Mouse (Mus musculus): Measurements from ENCODE around the gene Ptprd. TPM values are rescaled to one million over a fixed set of nuclear protein-coding genes. Genes with fewer than 3 reads are reported as not detected.

Gene Ptprd
- polyA plus RNA-seq, 1 experiment from 2014 or later, result 13.8 TPM

DNA sequence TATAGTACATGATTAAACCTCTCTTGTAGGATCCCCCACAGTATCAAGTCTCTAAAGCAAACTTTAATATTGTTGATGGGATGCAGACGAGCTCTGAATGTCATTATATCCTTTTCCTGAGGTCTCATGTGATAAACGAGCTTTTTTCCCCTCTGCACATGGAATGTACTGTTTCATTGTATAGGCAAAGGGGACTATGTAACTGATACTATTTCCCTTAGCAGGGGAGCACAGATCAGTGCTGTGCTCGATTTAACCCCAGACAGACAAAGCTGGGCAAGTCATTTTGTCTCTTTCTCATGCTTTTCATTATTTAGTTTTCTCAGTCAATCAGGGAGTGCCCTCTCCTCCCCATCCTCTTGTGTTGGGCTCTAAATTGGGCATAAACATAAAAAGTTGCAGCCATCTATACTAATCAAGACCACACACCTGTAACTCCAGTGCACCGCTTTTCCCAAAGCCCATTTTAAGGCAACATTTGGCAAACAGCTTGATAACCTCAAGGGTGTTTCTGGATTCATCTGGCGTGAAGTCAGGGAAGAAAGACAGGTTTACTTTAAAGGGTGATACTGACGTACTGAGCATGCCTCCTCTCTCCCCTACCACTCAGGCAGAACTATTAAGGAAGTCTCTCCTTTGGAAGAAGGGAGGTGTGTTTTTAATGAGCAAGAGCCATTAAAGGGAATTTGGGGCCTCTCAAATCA, 1709.0 kb downstream of the Ptprd start:
- Histone ChIP-seq H3K9me3 (ENCODE audit: control insufficient read depth) (no peaks in the 10 kb centered on the region), H3K9ac (ENCODE audit: low read depth, low read length) (no peak overlapping the region), H3K4me2 (replicated peaks; ENCODE audit: low read depth) (no peak overlapping the region), H3K4me1 (replicated peaks; ENCODE audit: control insufficient read depth, insufficient read depth, low read length) (no peaks in the 10 kb centered on the region), H3K36me3 (ENCODE audit: control insufficient read depth, insufficient read depth) (no peaks in the 10 kb centered on the region), H3K4me3 (ENCODE audit: low read depth, low read length) (no peak overlapping the region), H3K27me3 (replicated peaks; ENCODE audit: control insufficient read depth, insufficient read depth, low read length) (no peaks in the 10 kb centered on the region), H3K27ac (ENCODE audit: low read depth, low read length) (no peak overlapping the region)
- no peak for TF ChIP-seq CTCF (IDR thresholded peaks at IDR 0.05; ENCODE audit: low read depth)
- 63% methylated on average over 6 of the region's 6 CpGs for WGBS
- ATAC-seq, result no peak

DNA sequence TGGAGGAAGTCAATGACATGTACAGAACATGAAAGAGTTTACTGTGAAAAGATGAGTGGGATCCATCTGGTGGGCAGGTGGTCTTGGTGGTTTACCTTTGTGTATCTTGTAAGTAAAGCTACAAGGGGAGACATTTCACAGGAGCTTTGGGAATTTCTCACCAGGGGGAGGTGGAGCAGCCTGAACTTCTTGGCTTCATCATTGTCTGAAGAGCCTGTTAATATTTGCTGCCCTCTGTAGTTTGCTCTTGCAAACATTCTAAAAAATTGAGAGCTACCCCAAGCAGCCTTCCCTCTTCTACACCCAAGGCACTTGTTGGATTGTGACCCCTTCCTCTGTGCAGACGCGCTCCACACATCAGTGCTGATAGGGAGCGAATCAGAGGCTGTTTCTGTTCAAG, 1725.9 kb downstream of the Ptprd start:
- no peak for ATAC-seq
- Histone ChIP-seq H3K9me3 (ENCODE audit: control insufficient read depth) (no peaks in the 10 kb centered on the region), H3K4me2 (replicated peaks; ENCODE audit: low read depth) (no peak overlapping the region), H3K27ac (ENCODE audit: low read depth, low read length) (no peak overlapping the region), H3K27me3 (replicated peaks; ENCODE audit: control insufficient read depth, insufficient read depth, low read length) (no peaks in the 10 kb centered on the region), H3K36me3 (ENCODE audit: control insufficient read depth, insufficient read depth) (no peaks in the 10 kb centered on the region), H3K9ac (ENCODE audit: low read depth, low read length) (no peak overlapping the region), H3K4me3 (ENCODE audit: low read depth, low read length) (no peak overlapping the region), H3K4me1 (replicated peaks; ENCODE audit: control insufficient read depth, insufficient read depth, low read length) (no peaks in the 10 kb centered on the region)
- peak; percentile 53 for TF ChIP-seq CTCF (IDR thresholded peaks at IDR 0.05; ENCODE audit: low read depth)
- WGBS, result 76% methylated on average over 3 of the region's 3 CpGs

DNA sequence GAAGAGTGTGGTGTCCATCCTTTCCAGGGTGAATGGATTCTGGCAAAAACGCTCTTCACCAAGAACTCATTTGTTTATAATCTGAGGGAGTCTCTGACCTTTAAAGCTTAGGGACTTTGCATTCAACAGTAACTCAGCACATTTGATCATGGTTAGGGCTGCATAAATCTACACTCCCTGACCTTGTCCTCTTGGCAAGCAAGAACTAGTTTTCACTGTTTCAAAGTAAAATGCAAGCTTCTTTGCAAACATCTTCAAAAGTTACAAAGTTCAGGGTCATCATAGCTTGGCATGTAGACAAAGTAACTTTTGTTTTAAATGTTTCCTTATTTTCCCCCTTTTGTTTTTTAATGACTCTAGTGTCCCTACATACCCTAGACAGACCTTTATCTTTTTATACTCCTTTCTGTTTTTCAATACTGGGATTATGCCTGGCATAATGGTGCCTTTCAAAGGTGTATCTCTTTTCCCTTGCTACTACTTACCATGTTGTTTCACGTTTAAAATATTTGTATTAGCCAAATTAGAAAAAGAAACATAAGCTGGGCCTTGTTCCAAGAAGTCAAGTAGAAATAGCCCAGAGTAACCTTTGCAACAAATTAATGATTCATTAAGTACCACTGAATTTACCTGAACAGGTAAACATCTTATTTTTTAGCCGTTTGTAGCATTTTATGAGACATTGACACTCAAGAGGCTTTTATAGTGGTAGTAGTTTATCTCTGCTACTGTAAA, 1743.2 kb downstream of the Ptprd start:
- 43% methylated on average over 3 of the region's 3 CpGs for WGBS
- peaks cover 7% of the 10 kb centered on the region; the same call in 1 of the 2 replicates for H3K4me1 ChIP-seq (replicated peaks; ENCODE audit: control insufficient read depth, insufficient read depth, low read length)
- H3K27ac ChIP-seq (ENCODE audit: low read depth, low read length), result no peak overlapping the region
- H3K36me3 ChIP-seq (ENCODE audit: control insufficient read depth, insufficient read depth), result no peaks in the 10 kb centered on the region
- no peaks in the 10 kb centered on the region for H3K27me3 ChIP-seq (replicated peaks; ENCODE audit: control insufficient read depth, insufficient read depth, low read length)
- H3K9me3 ChIP-seq (ENCODE audit: control insufficient read depth), result no peaks in the 10 kb centered on the region
- no peak for TF ChIP-seq CTCF (IDR thresholded peaks at IDR 0.05; ENCODE audit: low read depth)
- no peak overlapping the region for H3K4me3 ChIP-seq (ENCODE audit: low read depth, low read length)
- no peak overlapping the region for H3K9ac ChIP-seq (ENCODE audit: low read depth, low read length)
- H3K4me2 ChIP-seq (replicated peaks; ENCODE audit: low read depth), result no peak overlapping the region
- no peak for ATAC-seq

DNA sequence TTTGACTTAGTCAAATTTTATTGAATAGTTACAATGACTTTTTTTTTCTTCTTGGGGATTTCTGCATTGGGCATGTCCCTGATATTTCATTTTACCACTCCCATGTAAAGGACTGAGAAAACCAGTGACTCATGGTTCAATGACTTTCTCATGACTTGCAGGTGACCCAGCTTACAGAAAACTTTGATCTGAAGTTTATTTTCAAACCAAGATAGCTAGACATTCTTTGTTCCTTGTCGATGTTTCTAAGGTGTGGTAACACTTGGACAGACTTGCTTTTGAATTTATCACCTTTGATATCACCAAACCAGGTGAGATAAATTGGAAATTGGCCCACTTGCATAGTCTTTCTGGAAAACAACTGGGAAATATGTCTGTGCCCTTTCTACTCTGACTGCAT, 1747.1 kb downstream of the Ptprd start:
- H3K9me3 ChIP-seq (ENCODE audit: control insufficient read depth), result no peaks in the 10 kb centered on the region
- no peaks in the 10 kb centered on the region for H3K36me3 ChIP-seq (ENCODE audit: control insufficient read depth, insufficient read depth)
- no peak overlapping the region for H3K4me2 ChIP-seq (replicated peaks; ENCODE audit: low read depth)
- no peak overlapping the region for H3K9ac ChIP-seq (ENCODE audit: low read depth, low read length)
- 37% methylated on average over 1 of the region's 1 CpGs for WGBS
- TF ChIP-seq CTCF (IDR thresholded peaks at IDR 0.05; ENCODE audit: low read depth), result no peak
- peaks cover 7% of the 10 kb centered on the region; the same call in 1 of the 2 replicates for H3K4me1 ChIP-seq (replicated peaks; ENCODE audit: control insufficient read depth, insufficient read depth, low read length)
- no peaks in the 10 kb centered on the region for H3K27me3 ChIP-seq (replicated peaks; ENCODE audit: control insufficient read depth, insufficient read depth, low read length)
- H3K4me3 ChIP-seq (ENCODE audit: low read depth, low read length), result no peak overlapping the region
- peak; percentile 75 for ATAC-seq
- H3K27ac ChIP-seq (ENCODE audit: low read depth, low read length), result peak overlapping the region; percentile 16; the same call in 1 of the 2 replicates

DNA sequence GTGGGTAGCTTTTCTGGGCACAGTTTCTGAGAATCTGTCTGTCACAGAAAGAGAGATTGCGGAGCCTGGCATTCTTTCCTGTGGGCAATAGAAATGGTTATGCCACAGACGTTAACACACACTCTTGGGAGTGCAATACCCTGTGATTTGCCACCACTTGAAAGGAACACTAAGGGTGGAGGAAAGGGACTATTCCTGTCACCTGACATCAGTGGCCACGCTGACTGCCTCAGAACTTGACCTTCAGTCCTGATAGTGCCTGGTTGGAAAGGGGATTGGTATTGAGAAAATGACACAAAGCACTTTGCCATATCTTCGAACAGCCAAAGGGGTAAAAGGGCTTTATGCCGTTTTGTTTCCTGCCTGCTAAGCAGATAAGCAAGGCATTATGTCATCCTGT, 1750.4 kb downstream of the Ptprd start:
- 0 out of 2 replicates have a peak, but pooled peaks cover 2% of the 10 kb centered on the region for H3K4me1 ChIP-seq (replicated peaks; ENCODE audit: control insufficient read depth, insufficient read depth, low read length)
- no peak overlapping the region for H3K27ac ChIP-seq (ENCODE audit: low read depth, low read length)
- H3K9ac ChIP-seq (ENCODE audit: low read depth, low read length), result no peak overlapping the region
- TF ChIP-seq CTCF (IDR thresholded peaks at IDR 0.05; ENCODE audit: low read depth), result no peak
- no peak overlapping the region for H3K4me3 ChIP-seq (ENCODE audit: low read depth, low read length)
- ATAC-seq, result peak; percentile 78
- no peak overlapping the region for H3K4me2 ChIP-seq (replicated peaks; ENCODE audit: low read depth)
- WGBS, result 49% methylated on average over 5 of the region's 5 CpGs
- no peaks in the 10 kb centered on the region for H3K36me3 ChIP-seq (ENCODE audit: control insufficient read depth, insufficient read depth)
- no peaks in the 10 kb centered on the region for H3K9me3 ChIP-seq (ENCODE audit: control insufficient read depth)
- no peaks in the 10 kb centered on the region for H3K27me3 ChIP-seq (replicated peaks; ENCODE audit: control insufficient read depth, insufficient read depth, low read length)

DNA sequence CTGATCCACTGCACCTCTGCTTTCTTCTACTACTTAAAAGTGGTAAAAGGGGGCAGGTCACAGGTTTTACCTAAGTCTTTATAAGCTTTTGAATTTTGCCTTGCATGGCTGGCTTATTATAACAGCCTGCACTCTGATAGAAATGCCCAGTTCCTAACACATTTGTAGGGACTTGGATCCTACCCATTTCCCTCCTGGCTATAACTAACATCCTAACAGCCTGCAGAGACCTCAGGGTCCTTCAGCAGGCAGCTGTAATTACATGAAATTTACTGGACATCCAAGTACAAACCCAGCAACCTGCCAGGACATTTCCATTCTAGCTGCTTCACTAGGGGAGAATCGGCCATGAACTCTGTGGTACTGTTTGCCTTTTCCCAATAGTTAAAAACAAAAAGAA, 1751.2 kb downstream of the Ptprd start:
- no peak for TF ChIP-seq CTCF (IDR thresholded peaks at IDR 0.05; ENCODE audit: low read depth)
- no peak for ATAC-seq
- Histone ChIP-seq H3K36me3 (ENCODE audit: control insufficient read depth, insufficient read depth) (no peaks in the 10 kb centered on the region), H3K4me1 (replicated peaks; ENCODE audit: control insufficient read depth, insufficient read depth, low read length) (0 out of 2 replicates have a peak, but pooled peaks cover 2% of the 10 kb centered on the region), H3K4me3 (ENCODE audit: low read depth, low read length) (no peak overlapping the region), H3K27ac (ENCODE audit: low read depth, low read length) (no peak overlapping the region), H3K9me3 (ENCODE audit: control insufficient read depth) (no peaks in the 10 kb centered on the region), H3K27me3 (replicated peaks; ENCODE audit: control insufficient read depth, insufficient read depth, low read length) (no peaks in the 10 kb centered on the region), H3K4me2 (replicated peaks; ENCODE audit: low read depth) (no peak overlapping the region), H3K9ac (ENCODE audit: low read depth, low read length) (no peak overlapping the region)
- WGBS, result 90% methylated on average over 1 of the region's 1 CpGs
